Mouse (Mus musculus) forebrain, postnatal 0 days (tissue): ENCODE measurements around the gene Slc13a3. TPM values are rescaled to one million over a fixed set of nuclear protein-coding genes. Genes with fewer than 3 reads are reported as not detected.

Experiments used
- ATAC-seq: fragments of 200-750 bp; cut with Nextera tagmentation; 2 replicates; pipeline ENCODE4 v1.8.0; 2017; ENCODE audit warnings: mild to moderate bottlenecking, moderate library complexity
- DNase-seq: peaks from one replicate; pipeline ENCODE4 v3.0.0-alpha.2; 2015
- H3K27ac ChIP-seq: fragments of 300-500 bp; sonication (generic); 2 replicates; pipeline ENCODE4 v1.5.1; 2014; ENCODE audit warnings: low read depth, mild to moderate bottlenecking, antibody characterized with exemption, low read length, moderate library complexity, mixed read lengths
- H3K27me3 ChIP-seq: fragments of 300-500 bp; sonication (generic); 2 replicates; pipeline ENCODE4 v1.6.1; 2014; ENCODE audit warnings: mild to moderate bottlenecking, low read length, mixed read lengths; ENCODE audit not compliant: insufficient read depth
- H3K36me3 ChIP-seq: fragments of 300-500 bp; sonication (generic); 2 replicates; pipeline ENCODE4 v1.6.1; 2014; ENCODE audit warnings: mild to moderate bottlenecking, moderate library complexity; ENCODE audit not compliant: insufficient read depth
- H3K4me1 ChIP-seq: fragments of 300-500 bp; sonication (generic); 2 replicates; pipeline ENCODE4 v1.6.1; 2014; ENCODE audit warnings: antibody characterized with exemption; ENCODE audit not compliant: insufficient read depth
- H3K4me2 ChIP-seq: fragments of 300-500 bp; sonication (generic); 2 replicates; pipeline ENCODE4 v1.6.1; 2014; ENCODE audit warnings: low read depth, mild to moderate bottlenecking, moderate library complexity
- H3K4me3 ChIP-seq: fragments of 300-500 bp; sonication (generic); 2 replicates; pipeline ENCODE4 v1.5.1; 2014; ENCODE audit warnings: low read depth, low read length, mixed read lengths
- H3K9ac ChIP-seq: fragments of 300-500 bp; sonication (generic); 2 replicates; pipeline ENCODE4 v1.6.1; 2014; ENCODE audit warnings: mild to moderate bottlenecking
- H3K9me3 ChIP-seq: fragments of 300-500 bp; sonication (generic); 2 replicates; pipeline ENCODE4 v1.6.1; 2016; ENCODE audit warnings: low read length
- CTCF ChIP-seq: sonication (generic); IDR thresholded peaks from 2 replicates; pipeline ENCODE4 v1.5.1; 2016; ENCODE audit warnings: antibody characterized with exemption, control low read depth, low read depth
- WGBS: fragments of 180-500 bp; shearing (Covaris S2); extraction: QIAGEN DNeasy Blood & Tissue Kit; methylation state at CpG from one replicate; pipeline ENCODE4 v1.1.7; 2014; 5-methylcytosine and 5-hydroxymethylcytosine counted together
- polyA plus RNA-seq: library from polyadenylated mRNA; unstranded; fragments of >200 nt; fragmentation: Nextera tagmentation; extraction: Ambion mirVana; gene quantifications from 2 replicates; pipeline ENCODE4 v1.2.1, GENCODE M21; 2015
- total RNA-seq: library from RNA; depleted of rRNA; stranded (reverse); fragments of >200 nt; gene quantifications from 2 replicates; pipeline ENCODE4 v1.2.3, GENCODE M21; 2014

Slc13a3 gene
- total and polyA plus RNA-seq, 2 experiments from 2014 or later = 18.0 to 24.3 TPM

DNA sequence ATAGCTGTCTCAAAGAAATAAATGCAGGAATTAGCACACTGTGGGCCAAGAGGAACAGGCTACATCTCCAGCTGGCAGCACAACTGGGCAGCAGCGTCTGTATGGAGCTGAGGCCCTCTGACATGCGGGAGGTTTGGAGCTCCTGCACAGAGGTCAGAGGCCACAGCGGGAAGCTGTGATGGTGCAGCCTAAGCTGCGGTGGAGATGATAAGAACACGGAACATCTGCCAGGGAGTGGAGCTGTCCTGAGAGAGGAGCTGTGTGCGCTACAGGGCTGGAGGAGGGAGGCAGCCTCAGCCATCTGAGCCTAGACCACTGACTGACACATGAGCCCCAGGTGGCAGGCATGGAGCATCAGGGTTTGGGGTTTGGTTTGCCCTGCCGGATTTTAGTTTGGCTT, 44.3 kb downstream of the Slc13a3 start:
- H3K27ac ChIP-seq = no peak overlapping the region
- no peaks in the 10 kb centered on the region for H3K4me1 ChIP-seq
- no peak for DNase-seq
- WGBS = 68% methylated on average over 7 of the region's 7 CpGs
- H3K4me3 ChIP-seq = no peak overlapping the region
- no peak overlapping the region for H3K4me2 ChIP-seq
- ATAC-seq = no peak
- no peak for TF ChIP-seq CTCF
- no peaks in the 10 kb centered on the region for H3K9me3 ChIP-seq
- no peaks in the 10 kb centered on the region for H3K27me3 ChIP-seq
- no peaks in the 10 kb centered on the region for H3K36me3 ChIP-seq
- no peak overlapping the region for H3K9ac ChIP-seq

GRCm38 (mm10) chr2:165420195-165420594, 52.8 kb downstream of the Slc13a3 start:
- 23% methylated on average over 2 of the region's 2 CpGs for WGBS
- H3K4me3 ChIP-seq = no peak overlapping the region
- no peak overlapping the region for H3K9ac ChIP-seq
- ATAC-seq (peak; percentile 47), DNase-seq (no peak)
- H3K4me2 ChIP-seq = no peak overlapping the region
- no peaks in the 10 kb centered on the region for H3K27me3 ChIP-seq
- no peak for TF ChIP-seq CTCF
- no peaks in the 10 kb centered on the region for H3K9me3 ChIP-seq
- H3K36me3 ChIP-seq = no peaks in the 10 kb centered on the region
- H3K4me1 ChIP-seq = no peaks in the 10 kb centered on the region
- H3K27ac ChIP-seq = peak overlapping the region; percentile 72

DNA sequence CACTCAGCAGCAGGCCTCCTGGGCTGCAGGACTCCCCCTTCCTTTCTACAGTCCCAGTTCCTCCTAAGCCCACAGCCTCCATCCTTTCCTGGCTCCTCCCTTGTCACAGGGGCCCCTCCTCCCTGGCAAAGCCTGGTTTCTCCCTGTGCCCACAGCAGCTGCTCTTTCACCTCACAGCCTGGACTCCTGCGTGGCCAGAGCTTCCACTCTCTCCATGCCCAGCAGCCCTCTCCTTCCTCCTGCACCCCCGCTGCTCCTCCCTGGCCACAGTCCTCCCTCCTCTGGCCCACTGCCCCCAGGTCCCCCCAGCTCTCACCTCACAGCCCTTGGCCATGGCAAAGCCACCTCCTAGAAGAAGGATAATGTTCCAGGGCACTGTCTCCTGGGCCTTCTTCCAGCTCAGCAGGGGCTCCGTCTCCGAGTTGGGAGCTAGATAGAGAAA, 53.3 kb downstream of the Slc13a3 start:
- ATAC-seq = peak; percentile 78
- Histone ChIP-seq H3K27ac (peak overlapping the region; percentile 72), H3K4me2 (no peak overlapping the region), H3K9me3 (no peaks in the 10 kb centered on the region), H3K27me3 (no peaks in the 10 kb centered on the region), H3K4me1 (no peaks in the 10 kb centered on the region), H3K9ac (no peak overlapping the region), H3K36me3 (no peaks in the 10 kb centered on the region), H3K4me3 (no peak overlapping the region)
- 23% methylated on average over 4 of the region's 4 CpGs for WGBS
- no peak for TF ChIP-seq CTCF
- DNase-seq = peak; percentile 50

GRCm38 (mm10) chr2:165418577-165418976, 54.5 kb downstream of the Slc13a3 start:
- H3K27me3 ChIP-seq = no peaks in the 10 kb centered on the region
- 91% methylated on average over 2 of the region's 2 CpGs for WGBS

GRCm38 (mm10) chr2:165417291-165417690, 55.7 kb downstream of the Slc13a3 start:
- Histone ChIP-seq H3K36me3 (no peaks in the 10 kb centered on the region), H3K9ac (no peak overlapping the region), H3K27ac (peak overlapping the region; percentile 31; the same call in 1 of the 2 replicates), H3K4me2 (no peak overlapping the region), H3K27me3 (no peaks in the 10 kb centered on the region), H3K4me1 (no peaks in the 10 kb centered on the region), H3K9me3 (no peaks in the 10 kb centered on the region), H3K4me3 (no peak overlapping the region)
- ATAC-seq (peak; percentile 64), DNase-seq (peak; percentile 59)
- no peak for TF ChIP-seq CTCF
- WGBS = 24% methylated on average over 7 of the region's 7 CpGs

More at GRCm38 (mm10) chr2:165418577-165418976, 54.5 kb downstream of the Slc13a3 start:
- no peak for TF ChIP-seq CTCF
- H3K9me3 ChIP-seq = no peaks in the 10 kb centered on the region
- no peak overlapping the region for H3K9ac ChIP-seq
- DNase-seq = no peak
- no peak for ATAC-seq
- H3K27ac ChIP-seq = no peak overlapping the region
- H3K36me3 ChIP-seq = no peaks in the 10 kb centered on the region
- H3K4me3 ChIP-seq = no peak overlapping the region
- H3K4me2 ChIP-seq = no peak overlapping the region
- no peaks in the 10 kb centered on the region for H3K4me1 ChIP-seq

DNA sequence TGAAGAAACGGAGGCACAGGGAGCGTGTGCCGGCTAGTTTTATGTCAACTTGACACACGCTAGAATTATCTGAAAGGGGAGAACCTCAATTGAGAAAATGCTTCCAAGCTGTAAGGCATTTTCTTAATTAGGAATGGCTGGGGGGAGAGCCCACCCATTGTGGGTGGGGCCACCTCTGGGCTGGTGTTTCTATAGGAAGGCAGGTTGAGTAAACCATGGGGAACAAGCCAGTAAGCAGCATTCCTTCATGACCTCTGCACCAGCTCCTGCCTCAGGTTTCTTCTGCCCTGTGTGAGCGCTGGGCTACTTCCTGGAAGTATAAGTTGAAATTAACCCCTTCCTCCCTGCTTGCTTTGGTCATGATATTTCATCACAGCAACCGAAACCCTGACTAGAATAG, 57.2 kb downstream of the Slc13a3 start:
- WGBS = 54% methylated on average over 6 of the region's 6 CpGs
- Histone ChIP-seq H3K4me1 (no peaks in the 10 kb centered on the region), H3K9me3 (no peaks in the 10 kb centered on the region), H3K36me3 (no peaks in the 10 kb centered on the region), H3K27ac (no peak overlapping the region), H3K4me3 (no peak overlapping the region), H3K9ac (no peak overlapping the region), H3K27me3 (no peaks in the 10 kb centered on the region), H3K4me2 (no peak overlapping the region)
- DNase-seq (no peak), ATAC-seq (no peak)
- TF ChIP-seq CTCF = no peak

GRCm38 (mm10) chr2:165415141-165415721, 57.8 kb downstream of the Slc13a3 start:
- WGBS = 37% methylated on average over 11 of the region's 11 CpGs
- DNase-seq (no peak), ATAC-seq (no peak)

More at GRCm38 (mm10) chr2:165415141-165415721, 57.8 kb downstream of the Slc13a3 start:
- Histone ChIP-seq H3K36me3 (no peaks in the 10 kb centered on the region), H3K4me1 (no peaks in the 10 kb centered on the region), H3K9me3 (no peaks in the 10 kb centered on the region), H3K9ac (no peak overlapping the region), H3K4me3 (no peak overlapping the region), H3K27me3 (no peaks in the 10 kb centered on the region), H3K27ac (0 out of 2 replicates have a peak overlapping the region, but pooled peaks have one; percentile 29), H3K4me2 (no peak overlapping the region)
- TF ChIP-seq CTCF = no peak
